Mouse (Mus musculus) 3134 (cell line): ENCODE results near the gene Ccdc137.
"Not testable (repeated sequence)": the region's sequence is repeated elsewhere in the genome, so short reads cannot be mapped to it uniquely, and the experiment has no call there.

Experiments used
- DNase-seq: peaks from one replicate; pipeline ENCODE4 v3.0.0-alpha.2; 2011; ENCODE audit warnings: low spot score; ENCODE audit not compliant: insufficient read length; ENCODE audit errors: extremely low read depth

Gene Ccdc137

DNA sequence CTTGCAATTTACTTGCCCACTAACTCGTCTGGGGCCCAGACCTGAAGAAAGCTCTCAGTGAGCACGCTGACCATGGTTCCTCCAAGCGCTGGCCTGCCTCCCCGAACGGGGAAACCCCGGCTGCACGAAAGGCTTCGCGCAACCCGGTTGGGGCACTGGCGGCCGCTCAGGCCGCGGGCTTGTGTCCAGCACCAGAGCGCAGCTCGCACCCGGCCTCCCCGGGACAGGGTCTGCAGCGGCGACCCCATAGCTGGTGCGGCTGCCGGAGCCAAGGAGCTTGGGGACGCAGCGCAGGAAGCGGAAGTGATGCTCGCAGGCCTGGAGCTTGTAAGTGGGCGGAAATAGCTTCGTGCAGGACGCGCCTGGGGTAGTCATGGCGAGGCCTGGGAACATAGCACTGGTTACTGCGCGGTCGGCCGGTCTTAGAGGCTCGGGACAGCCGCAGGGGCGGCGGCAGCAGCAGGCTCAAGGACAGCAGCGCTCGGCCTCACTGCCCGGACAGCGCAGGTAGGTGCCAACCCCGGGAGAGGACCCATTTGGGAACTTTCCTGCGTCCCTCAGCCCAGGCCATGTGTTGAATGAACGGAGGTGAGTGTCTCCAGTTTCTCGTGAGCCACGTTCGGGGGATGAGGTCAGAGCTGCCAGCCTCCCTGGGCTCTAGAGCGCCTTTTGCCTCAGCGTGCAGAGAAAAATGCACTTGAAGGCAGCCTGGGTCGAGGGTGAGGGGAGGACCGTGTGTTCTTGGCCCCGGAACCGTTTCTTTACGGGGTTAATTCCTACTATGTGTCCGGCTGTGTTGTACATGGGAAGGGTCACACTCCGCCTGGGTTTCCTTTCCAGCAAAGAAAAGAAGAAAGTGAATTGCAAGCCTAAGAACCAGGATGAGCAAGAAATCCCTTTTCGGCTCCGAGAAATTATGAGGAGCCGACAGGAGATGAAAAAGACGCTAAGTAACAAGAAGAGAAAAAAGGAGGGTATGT lies at the start of gene Ccdc137, which contains the start of gene Oxld1:
Gene Ccdc137, plus strand, starts transcription at position 344 of the 980 bp plus-strand sequence.
Gene Oxld1, minus strand, starts transcription at position 297 of the 980 bp plus-strand sequence.
- DNase-seq = peak; percentile 91

GRCm38 (mm10) chr11:120413621-120414020 lies 44.3 kb upstream of the Ccdc137 start:
- not testable (repeated sequence) for DNase-seq

- no peak for DNase-seq
Observed at GRCm38 (mm10) chr11:120417852-120418251, 40.1 kb upstream of the Ccdc137 start.

- DNase-seq = no peak
Observed at GRCm38 (mm10) chr11:120418592-120418991, 39.3 kb upstream of the Ccdc137 start.

- no peak for DNase-seq
Observed at GRCm38 (mm10) chr11:120422651-120423568, 35.0 kb upstream of the Ccdc137 start.

DNA sequence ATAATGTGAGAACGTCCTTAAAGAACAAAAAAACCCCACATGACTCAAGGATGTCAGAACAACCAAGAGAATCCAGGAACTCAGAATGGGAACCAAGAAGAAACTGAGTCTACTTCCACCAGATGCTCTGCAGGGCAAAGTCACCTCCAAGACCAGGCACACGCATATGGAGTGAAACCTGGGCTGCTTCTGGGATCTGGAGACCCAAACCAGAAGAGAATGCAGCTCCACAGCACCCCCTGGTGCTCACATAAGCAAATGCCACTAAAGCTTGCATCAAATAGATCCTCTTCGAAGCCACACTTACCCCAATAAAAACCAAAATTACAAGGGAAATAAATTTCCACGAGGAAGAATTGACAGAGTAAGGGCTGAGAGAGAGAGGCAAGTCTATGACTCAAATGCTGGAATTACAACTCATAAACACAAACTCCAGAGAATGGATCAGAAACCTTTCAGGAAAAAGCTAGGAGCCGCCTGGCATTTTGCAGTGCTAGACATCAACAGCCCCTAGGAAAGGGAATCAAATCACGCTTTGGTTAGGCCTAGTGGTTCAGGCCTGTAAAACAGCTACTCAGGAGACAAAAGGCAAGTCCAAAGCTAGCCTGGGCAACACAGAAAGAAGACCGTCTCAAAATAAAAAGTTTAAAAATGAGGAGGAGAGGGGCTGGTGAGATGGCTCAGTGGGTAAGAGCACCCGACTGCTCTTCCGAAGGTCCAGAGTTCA lies 34.2 kb upstream of the Ccdc137 start:
- DNase-seq = no peak

GRCm38 (mm10) chr11:120426727-120427126 lies 31.2 kb upstream of the Ccdc137 start:
- no peak for DNase-seq

- peak; percentile 87 for DNase-seq
Observed at GRCm38 (mm10) chr11:120437152-120437856, 20.6 kb upstream of the Ccdc137 start, which contains the start of gene Nploc4. TSS of gene Nploc4 (minus strand) at chr11:120437708.

DNA sequence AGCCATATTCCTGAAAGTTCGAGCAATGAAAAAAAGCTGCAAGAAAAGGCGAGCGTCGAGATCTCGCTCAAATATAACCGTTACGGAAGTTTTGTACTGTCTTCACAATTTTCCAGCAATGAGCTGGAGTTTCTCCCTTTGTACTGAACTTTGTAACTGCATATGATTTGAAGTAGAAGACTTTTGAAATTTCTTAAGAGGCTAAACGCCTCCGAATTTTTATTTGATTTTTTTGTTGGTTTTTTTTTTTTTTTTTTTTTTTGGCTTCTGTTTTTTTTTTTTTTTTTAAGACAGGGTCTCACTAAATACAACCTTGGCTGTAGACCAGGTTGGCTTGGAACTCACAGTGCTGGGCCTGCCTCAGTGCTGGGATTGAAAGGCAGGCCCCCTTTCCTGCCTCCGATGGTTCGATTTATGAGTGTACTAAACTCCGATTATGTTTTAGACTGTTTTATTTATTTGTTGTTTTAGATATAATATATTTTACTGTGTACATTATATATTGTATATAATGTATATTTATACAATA lies 20.0 kb upstream of the Ccdc137 start:
- DNase-seq = no peak

GRCm38 (mm10) chr11:120442344-120442743 lies 15.6 kb upstream of the Ccdc137 start, which contains the start of gene Tspan10:
TSS of gene Tspan10 (plus strand) at chr11:120442644.
- no peak for DNase-seq

DNA sequence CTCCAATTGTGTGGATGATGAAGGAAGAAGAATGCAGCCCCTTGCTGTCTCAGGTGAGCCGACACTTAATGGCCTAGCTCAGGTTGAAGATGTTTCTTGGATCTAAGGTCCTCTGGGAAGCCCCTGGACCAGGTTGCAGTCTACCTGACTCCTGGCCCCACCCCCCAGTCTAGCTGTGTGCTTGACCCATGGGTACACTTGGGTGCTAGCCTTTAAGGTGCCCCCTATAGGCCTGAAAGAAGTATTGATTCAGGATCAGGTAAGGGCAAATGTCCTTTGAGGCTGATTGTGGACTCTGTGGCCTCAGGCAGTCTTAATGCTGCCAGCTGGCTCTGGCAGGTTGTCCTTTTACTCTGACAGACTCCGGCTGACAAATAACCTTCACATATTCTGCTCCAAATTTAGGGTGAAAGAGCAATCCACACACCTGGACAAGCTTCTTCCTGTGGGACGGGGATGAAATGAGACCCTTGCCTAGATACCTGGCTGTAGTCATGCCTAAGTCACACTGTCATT lies 15.1 kb upstream of the Ccdc137 start:
- no peak for DNase-seq

- no peak for DNase-seq
Observed at GRCm38 (mm10) chr11:120444106-120444505, 13.8 kb upstream of the Ccdc137 start.

DNA sequence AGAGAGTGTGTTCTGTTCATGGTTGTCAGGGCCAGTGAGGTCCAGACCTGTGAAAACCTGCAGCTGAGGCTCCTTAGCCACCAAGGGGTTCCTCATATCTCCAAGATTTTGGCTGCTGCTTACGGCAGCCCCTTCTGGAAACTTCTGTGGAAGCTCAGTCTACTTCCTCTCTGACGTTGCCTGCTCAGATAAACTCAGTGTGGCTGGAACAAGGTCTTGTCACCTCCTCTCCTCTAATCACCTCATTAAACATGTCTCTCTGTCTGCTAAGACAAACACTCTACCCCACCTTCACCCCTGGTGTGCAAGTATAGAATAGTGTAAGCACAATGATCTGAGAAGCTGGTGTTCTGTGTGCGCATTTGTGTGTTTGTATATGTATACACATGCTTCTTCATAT lies 12.4 kb upstream of the Ccdc137 start:
- DNase-seq = no peak

GRCm38 (mm10) chr11:120447179-120447578 lies 10.7 kb upstream of the Ccdc137 start:
- DNase-seq = no peak

- DNase-seq = no peak
Observed at GRCm38 (mm10) chr11:120452246-120452645, 5.7 kb upstream of the Ccdc137 start.

DNA sequence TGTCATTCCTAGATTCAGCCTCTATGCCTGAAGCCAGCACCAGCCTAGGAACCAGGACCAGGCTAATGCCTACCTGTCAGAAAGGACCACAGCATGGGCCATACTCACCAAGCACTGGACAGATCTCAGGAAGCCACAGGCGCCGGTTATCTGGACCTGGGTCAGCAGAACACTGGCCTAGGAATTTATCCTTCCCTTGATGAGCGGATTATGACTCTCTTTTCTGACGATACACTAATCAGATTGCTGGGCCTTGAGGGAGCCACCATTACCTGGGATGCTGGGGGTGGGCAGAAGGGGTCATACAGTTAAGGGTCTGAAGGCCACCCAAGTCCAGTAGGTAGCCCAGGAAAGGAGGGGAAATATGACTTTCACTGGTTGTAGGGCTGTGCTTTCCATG lies 4.6 kb upstream of the Ccdc137 start, which contains the start of gene Pde6g:
Gene Pde6g, minus strand, starts transcription at position 195 of the 400 bp plus-strand sequence.
- DNase-seq = no peak

DNA sequence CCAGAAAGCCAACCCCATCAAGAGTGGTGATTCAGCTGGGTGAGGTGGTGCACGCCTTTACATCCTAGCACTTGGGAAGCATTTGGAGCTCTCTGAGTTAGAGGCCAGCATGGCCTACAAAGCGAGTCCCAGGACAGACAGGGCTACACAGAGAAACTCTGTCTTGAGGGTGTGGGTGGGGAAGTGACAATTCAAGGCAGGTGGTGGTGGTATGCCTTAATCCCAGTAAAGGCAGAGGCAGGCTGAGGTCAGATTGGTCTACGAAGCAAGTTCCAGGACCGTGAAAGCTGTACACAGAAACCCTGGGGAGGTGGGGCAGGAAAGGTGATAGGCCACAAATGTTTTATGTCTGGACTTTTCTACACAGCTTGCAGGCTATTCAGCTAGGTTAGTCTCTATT lies 3.0 kb upstream of the Ccdc137 start:
- no peak for DNase-seq

GRCm38 (mm10) chr11:120455413-120455812 lies 2.5 kb upstream of the Ccdc137 start:
- no peak for DNase-seq

GRCm38 (mm10) chr11:120457370-120457769 lies 545 bp upstream of the Ccdc137 start:
- DNase-seq = no peak
